Mouse (Mus musculus) testis, adult 2 months (tissue): ENCODE results near the gene Nt5c2. TPM values are rescaled to one million over a fixed set of nuclear protein-coding genes. Genes with fewer than 3 reads are reported as not detected.

Experiments used
- H3K27ac ChIP-seq: fragments of 200-500 bp; 2 replicates; pipeline ENCODE4 v1.5.1; 2012; ENCODE audit warnings: low read depth, low read length; ENCODE audit not compliant: control insufficient read depth, insufficient read depth
- H3K27me3 ChIP-seq: fragments of 200-500 bp; 2 replicates; pipeline ENCODE4 v1.6.1; 2012; ENCODE audit warnings: mild to moderate bottlenecking, low read length, moderate library complexity; ENCODE audit not compliant: control insufficient read depth, insufficient read depth
- H3K36me3 ChIP-seq: fragments of 200-500 bp; 2 replicates; pipeline ENCODE4 v1.6.1; 2012; ENCODE audit warnings: mild to moderate bottlenecking, low read length; ENCODE audit not compliant: control insufficient read depth, insufficient read depth
- H3K4me1 ChIP-seq: fragments of 200-500 bp; 2 replicates; pipeline ENCODE4 v1.6.1; 2012; ENCODE audit warnings: low read length; ENCODE audit not compliant: control insufficient read depth, insufficient read depth
- H3K4me3 ChIP-seq: fragments of 200-500 bp; 2 replicates; pipeline ENCODE4 v1.5.1; 2012; ENCODE audit warnings: low read depth, mild to moderate bottlenecking, low read length, moderate library complexity, mixed read lengths; ENCODE audit not compliant: control insufficient read depth
- CTCF ChIP-seq: fragments of 200-500 bp; IDR thresholded peaks from 2 replicates; pipeline ENCODE4 v1.5.1; 2012; ENCODE audit warnings: low read depth, mild to moderate bottlenecking, inconsistent platforms, low read length, moderate library complexity; ENCODE audit not compliant: control insufficient read depth, insufficient read depth, insufficient replicate concordance
- POLR2A ChIP-seq: fragments of 200-500 bp; IDR thresholded peaks from 2 replicates; pipeline ENCODE4 v1.6.1; 2012; ENCODE audit warnings: low read depth, mild to moderate bottlenecking, inconsistent platforms, low read length, moderate library complexity; ENCODE audit not compliant: control insufficient read depth
- polyA plus RNA-seq: library from polyadenylated mRNA; depleted of rRNA; stranded (reverse); fragments of >200 nt; gene quantifications from 2 replicates; pipeline ENCODE4 v1.2.3, GENCODE M21; 2012

Nt5c2 gene
- polyA plus RNA-seq, 1 experiment = 38.6 TPM

GRCm38 (mm10) chr19:46963440-46963839 is 51.5 kb downstream of the Nt5c2 start:
- peak overlapping the region; percentile 89; the same call in 1 of the 2 replicates for H3K27ac ChIP-seq
- no peaks in the 10 kb centered on the region for H3K27me3 ChIP-seq
- H3K4me3 ChIP-seq = no peak overlapping the region
- H3K4me1 ChIP-seq = no peaks in the 10 kb centered on the region
- H3K36me3 ChIP-seq = peaks cover 2% of the 10 kb centered on the region
- TF ChIP-seq POLR2A = no peak
- TF ChIP-seq CTCF = no peak

- Histone ChIP-seq H3K4me1 (no peaks in the 10 kb centered on the region), H3K27me3 (no peaks in the 10 kb centered on the region), H3K4me3 (peak overlapping the region; percentile 43; the same call in 1 of the 2 replicates), H3K36me3 (peaks cover 2% of the 10 kb centered on the region), H3K27ac (peak overlapping the region; percentile 89)
- TF ChIP-seq CTCF (no peak), POLR2A (no peak)
These were observed 52.1 kb downstream of the Nt5c2 start for GRCm38 (mm10) chr19:46962841-46963240.

- TF ChIP-seq POLR2A (peak; percentile 12; the same call in 1 of the 2 replicates), CTCF (no peak)
- H3K4me3 ChIP-seq = peak overlapping the region; percentile 95
- peaks cover 2% of the 10 kb centered on the region for H3K36me3 ChIP-seq
- H3K27ac ChIP-seq = peak overlapping the region; percentile 96
- H3K27me3 ChIP-seq = no peaks in the 10 kb centered on the region
- H3K4me1 ChIP-seq = no peaks in the 10 kb centered on the region
These were observed 52.7 kb downstream of the Nt5c2 start for GRCm38 (mm10) chr19:46962171-46962772.

DNA sequence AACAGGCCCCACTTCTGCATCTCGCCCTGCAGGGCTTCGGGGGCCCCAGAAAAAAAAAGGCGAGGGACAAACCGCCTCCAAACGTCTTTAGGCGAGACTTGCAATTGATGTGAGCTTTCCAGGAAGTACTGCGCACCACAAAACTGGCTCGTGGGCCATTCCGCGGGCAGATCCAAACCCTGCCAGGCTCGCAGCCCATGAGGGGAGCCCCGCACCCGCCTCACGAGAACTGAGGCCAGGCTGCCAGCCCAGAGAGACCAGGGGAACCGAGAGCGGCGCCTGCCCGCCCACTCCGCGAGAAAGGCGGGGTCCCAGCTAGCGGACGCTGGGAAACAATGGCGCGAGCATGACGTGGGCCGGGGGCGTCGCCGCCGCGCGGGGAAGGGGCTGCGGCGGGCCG is 53.3 kb downstream of the Nt5c2 start:
- peak overlapping the region; percentile 96 for H3K27ac ChIP-seq
- H3K4me1 ChIP-seq = no peaks in the 10 kb centered on the region
- H3K4me3 ChIP-seq = peak overlapping the region; percentile 95
- TF ChIP-seq CTCF (no peak), POLR2A (peak; percentile 45; the same call in 1 of the 2 replicates)
- H3K36me3 ChIP-seq = peaks cover 2% of the 10 kb centered on the region
- no peaks in the 10 kb centered on the region for H3K27me3 ChIP-seq

DNA sequence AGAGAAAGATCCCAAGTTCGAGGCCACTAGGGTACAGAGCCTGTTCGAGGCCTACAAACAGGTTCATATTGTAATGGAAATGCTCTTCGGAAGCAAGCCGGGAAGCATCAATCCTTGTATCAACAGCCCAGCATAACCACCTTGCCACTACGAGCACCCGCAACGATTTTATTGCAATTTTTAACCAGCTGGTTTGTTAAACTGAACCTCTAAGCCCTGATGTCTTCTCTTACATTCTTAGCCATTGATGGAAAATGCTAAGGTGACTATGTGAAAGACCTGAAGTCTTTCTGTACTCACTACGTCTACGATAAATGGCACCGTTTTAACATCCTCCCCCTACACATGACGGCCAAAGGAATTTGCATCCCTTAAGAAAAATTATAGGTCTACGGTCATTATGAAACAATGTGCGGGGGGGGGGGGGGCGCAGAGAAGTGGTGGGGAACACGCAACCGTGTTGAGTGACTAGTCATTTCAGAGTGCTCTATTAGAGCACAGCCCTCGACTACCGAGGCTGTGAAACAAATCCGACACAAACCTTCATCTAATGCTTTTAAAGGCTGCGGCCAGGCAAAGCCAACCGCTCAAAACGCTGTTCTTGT is 53.8 kb downstream of the Nt5c2 start:
- Histone ChIP-seq H3K27ac (peak overlapping the region; percentile 96), H3K4me3 (peak overlapping the region; percentile 95), H3K36me3 (peaks cover 2% of the 10 kb centered on the region), H3K27me3 (no peaks in the 10 kb centered on the region), H3K4me1 (no peaks in the 10 kb centered on the region)
- TF ChIP-seq POLR2A = no peak
- TF ChIP-seq CTCF = no peak

GRCm38 (mm10) chr19:46960101-46961046 is 54.6 kb downstream of the Nt5c2 start:
- Histone ChIP-seq H3K4me1 (no peaks in the 10 kb centered on the region), H3K4me3 (peak overlapping the region; percentile 95), H3K27me3 (no peaks in the 10 kb centered on the region), H3K27ac (peak overlapping the region; percentile 23), H3K36me3 (peaks cover 2% of the 10 kb centered on the region)
- TF ChIP-seq CTCF (no peak), POLR2A (no peak)

DNA sequence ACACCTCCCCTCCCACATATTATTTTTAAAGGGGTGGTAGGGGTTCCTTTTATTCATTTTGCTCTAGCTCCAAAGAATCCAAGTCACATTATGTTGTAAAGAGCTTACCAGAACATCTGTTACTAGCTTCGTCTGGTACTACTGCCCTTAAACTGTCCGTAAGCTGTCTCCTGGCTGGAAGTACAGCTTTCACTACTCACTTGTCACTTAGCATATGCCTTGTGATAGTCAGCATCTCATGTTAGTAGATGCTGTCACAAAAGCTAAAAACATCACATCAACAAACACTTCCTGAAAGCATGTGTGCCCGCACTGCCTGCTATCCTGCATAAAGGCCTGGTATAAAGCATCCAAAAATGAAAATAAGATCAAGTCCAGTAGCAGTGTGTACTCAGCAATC is 55.4 kb downstream of the Nt5c2 start:
- peaks cover 2% of the 10 kb centered on the region for H3K36me3 ChIP-seq
- peak overlapping the region; percentile 73; the same call in 1 of the 2 replicates for H3K4me3 ChIP-seq
- TF ChIP-seq CTCF = no peak
- TF ChIP-seq POLR2A = no peak
- no peaks in the 10 kb centered on the region for H3K4me1 ChIP-seq
- no peaks in the 10 kb centered on the region for H3K27me3 ChIP-seq
- peak overlapping the region; percentile 14; the same call in 1 of the 2 replicates for H3K27ac ChIP-seq
